Mouse (Mus musculus) brain, embryonic 14.5 days (tissue): ENCODE data around the gene Galnt14.

ENCODE experiments used
- CTCF ChIP-seq: fragments of 200-500 bp; IDR thresholded peaks from 2 replicates; pipeline ENCODE4 v1.5.1; 2012; ENCODE audit warnings: inconsistent platforms, mild to moderate bottlenecking, moderate library complexity, borderline replicate concordance; ENCODE audit not compliant: insufficient read depth, insufficient read length; ENCODE audit errors: extremely low read depth
- POLR2A ChIP-seq: fragments of 200-500 bp; IDR thresholded peaks from 2 replicates; pipeline ENCODE4 v1.6.1; 2012; ENCODE audit warnings: mild to moderate bottlenecking, inconsistent platforms, borderline replicate concordance; ENCODE audit not compliant: poor library complexity, insufficient read depth, insufficient read length, severe bottlenecking; ENCODE audit errors: extremely low read depth

DNA sequence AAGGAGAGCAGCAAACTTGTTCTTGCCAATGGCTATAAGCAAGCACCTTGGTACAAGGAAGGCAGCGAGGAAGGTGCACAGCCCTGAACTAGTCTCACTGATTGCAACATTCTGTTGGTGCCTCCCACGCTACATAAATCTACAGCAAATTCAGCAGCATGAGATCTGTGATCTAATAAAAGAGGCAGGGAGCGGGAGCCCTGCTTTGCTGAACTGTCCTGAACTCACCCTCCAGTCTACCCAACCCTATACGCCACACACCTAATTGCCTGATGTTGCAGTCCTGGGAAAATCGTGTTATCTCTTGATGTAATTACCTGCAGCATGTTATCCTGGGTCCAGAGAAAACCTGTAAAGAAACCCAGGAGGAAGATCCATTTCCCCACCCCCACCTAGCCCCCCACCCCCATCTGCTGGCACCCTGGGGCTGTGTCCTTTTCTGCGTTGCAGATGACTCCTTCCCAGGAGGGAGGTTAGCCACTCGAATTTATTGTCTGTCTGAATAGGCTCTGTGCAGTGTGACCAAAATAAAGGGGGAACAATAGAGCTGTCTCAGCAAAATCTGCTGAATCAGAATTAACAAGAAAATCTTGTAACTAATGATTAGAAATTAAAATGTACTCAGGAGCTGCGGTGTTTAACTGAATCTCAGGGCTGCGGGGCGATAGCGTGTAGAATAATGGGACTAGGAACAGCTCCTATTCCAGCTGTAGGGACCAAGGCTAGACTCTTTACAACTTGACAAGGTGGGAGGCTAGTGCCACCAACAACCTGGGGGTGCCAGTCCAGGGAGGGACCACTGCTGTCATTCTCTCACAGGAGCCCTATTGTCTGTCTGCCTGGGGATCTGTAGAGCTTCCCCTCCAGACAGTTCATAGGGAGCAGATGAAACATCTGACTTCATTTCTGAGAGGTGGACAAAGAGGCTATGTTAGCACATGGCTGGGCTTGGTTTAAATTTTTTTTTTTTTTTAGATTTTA lies 232.9 kb downstream of the Galnt14 start:
- no peak for TF ChIP-seq CTCF
- TF ChIP-seq POLR2A, result no peak
